Mouse (Mus musculus) macrophage (primary cell): ENCODE results near the gene Dpm1. TPM values are rescaled to one million over a fixed set of nuclear protein-coding genes. Genes with fewer than 3 reads are reported as not detected.

Experiments
- H3K27ac ChIP-seq: fragments of 350-480 bp; formaldehyde crosslinking; 2 replicates; pipeline ENCODE4 v1.9.0; 2021
- H3K36me3 ChIP-seq: fragments of 350-480 bp; formaldehyde crosslinking; 2 replicates; pipeline ENCODE4 v1.9.0; 2021; ENCODE audit errors: inconsistent target
- H3K4me3 ChIP-seq: fragments of 350-480 bp; formaldehyde crosslinking; 2 replicates; pipeline ENCODE4 v1.9.0; 2021; ENCODE audit errors: inconsistent target
- H3K79me2 ChIP-seq: fragments of 350-480 bp; formaldehyde crosslinking; 2 replicates; pipeline ENCODE4 v1.9.0; 2021; ENCODE audit errors: inconsistent target
- WGBS: methylation state at CpG from one replicate; pipeline ENCODE4 v1.1.7; 2026; ENCODE audit warnings: inconsistent platforms; ENCODE audit not compliant: missing documents; 5-methylcytosine and 5-hydroxymethylcytosine counted together
- polyA plus RNA-seq: library from polyadenylated mRNA; stranded (reverse); fragments of 250-400 nt; gene quantifications from 3 replicates; pipeline ENCODE4 v1.2.4, GENCODE M21; 2018; ENCODE audit warnings: inconsistent platforms

The Dpm1 gene
- polyA plus RNA-seq, 1 experiment from 2014 or later = 208 TPM

DNA sequence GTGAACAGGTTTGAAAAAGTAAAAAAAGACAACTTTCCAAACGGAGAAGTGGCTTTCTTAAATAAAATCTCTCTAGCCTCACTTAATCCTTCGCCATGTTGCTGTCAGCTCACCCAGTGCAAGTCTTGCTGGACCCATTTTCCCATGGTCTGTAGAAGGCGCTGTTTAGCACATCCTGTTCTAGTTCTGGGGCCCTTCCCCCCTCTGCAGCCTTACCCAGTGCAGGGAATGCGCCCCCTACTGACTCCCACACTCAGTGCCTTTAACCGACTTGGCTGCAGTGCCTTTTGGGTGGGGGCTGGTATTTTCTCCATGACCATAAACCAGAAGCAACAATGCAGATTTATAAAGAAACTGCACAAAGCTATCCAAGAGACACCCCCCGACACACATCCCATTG lies 25.1 kb downstream of the Dpm1 start:
- peaks cover 60% of the 10 kb centered on the region for H3K79me2 ChIP-seq
- H3K4me3 ChIP-seq = peak overlapping the region; percentile 91
- WGBS = 11% methylated on average over 6 of the region's 6 CpGs
- H3K36me3 ChIP-seq = peaks cover 9% of the 10 kb centered on the region; the same call in 1 of the 2 replicates
- H3K27ac ChIP-seq = peak overlapping the region; percentile 65

DNA sequence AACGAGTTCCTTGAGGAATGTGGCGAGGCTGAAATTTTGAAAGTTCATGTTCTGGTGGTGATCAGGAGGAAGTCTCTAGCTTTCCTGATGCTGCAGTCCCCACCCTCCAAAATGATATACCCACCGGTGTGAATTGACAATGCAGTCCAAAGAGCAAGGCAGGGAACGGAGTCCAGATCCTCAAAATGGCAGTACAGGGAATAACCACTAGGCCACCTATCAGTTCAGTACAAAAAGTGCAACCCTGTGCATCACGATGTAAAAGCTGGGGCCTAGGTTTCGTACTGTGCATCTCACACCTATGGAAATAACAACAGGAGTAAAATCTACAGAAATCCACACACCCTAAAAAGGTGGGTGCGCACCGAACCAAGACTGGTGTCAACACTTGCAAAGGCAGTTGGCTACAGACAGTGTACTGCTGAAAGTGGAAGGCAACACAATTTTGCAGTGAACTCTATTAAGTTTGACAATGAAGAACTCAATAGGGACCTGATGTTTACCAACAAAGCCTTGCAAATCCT lies 25.9 kb downstream of the Dpm1 start:
- Histone ChIP-seq H3K4me3 (peak overlapping the region; percentile 91; the same call in 1 of the 2 replicates), H3K36me3 (peaks cover 4% of the 10 kb centered on the region; the same call in 1 of the 2 replicates), H3K79me2 (peaks cover 68% of the 10 kb centered on the region), H3K27ac (no peak overlapping the region)
- WGBS = 82% methylated on average over 8 of the region's 8 CpGs

DNA sequence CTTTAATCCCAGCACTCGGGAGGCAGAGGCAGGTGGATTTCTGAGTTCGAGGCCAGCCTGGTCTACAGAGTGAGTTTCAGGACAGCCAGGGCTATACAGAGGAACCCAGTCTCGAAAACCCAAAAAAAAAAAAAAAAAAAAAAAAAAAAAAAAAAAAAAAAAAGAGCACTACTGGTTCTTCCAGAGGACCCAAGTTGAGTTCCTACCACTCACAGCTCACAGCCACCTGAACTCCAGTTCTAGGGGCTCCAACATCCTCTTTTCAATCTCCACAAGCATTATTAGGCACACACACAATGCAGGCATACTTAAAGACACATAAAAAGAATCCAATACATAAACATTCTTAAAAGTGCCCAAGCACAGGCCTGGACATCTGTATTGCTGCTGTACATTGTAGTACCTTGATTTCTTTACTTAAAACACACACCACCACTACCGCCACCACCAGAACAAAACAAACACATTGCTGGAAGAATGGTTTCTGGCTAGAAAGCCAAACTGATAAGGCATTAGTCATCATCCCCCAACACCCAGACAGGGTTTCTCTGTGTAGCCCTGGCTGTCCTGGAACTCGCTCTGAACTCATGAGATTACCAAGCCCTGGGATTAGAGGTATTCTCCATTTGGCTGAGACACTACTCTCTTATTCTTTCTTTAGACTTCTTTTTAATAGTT lies 30.2 kb downstream of the Dpm1 start:
- H3K4me3 ChIP-seq = no peak overlapping the region
- H3K27ac ChIP-seq = no peak overlapping the region
- peaks cover 4% of the 10 kb centered on the region; the same call in 1 of the 2 replicates for H3K36me3 ChIP-seq
- peaks cover 100% of the 10 kb centered on the region for H3K79me2 ChIP-seq
- 84% methylated on average over 3 of the region's 5 CpGs for WGBS

DNA sequence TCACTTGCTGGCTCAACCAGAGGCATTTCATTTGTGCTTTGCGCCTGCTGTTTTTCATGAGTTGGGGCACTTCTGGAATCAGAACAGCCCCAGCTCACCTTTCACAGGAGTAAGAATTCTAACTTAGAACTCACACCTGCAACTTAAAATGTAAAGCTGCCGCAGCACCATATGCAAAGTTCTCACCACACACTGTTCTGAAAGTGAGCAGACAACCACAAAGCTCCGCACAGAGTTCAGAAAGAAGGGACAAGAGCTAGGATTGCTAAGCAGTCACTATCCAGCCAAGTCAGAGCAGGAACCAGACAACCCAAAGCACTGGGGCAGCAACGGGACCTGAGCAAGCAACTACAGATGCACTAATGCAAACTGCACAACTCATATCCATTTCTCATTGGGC lies 30.9 kb downstream of the Dpm1 start:
- WGBS = 91% methylated on average over 4 of the region's 4 CpGs
- H3K4me3 ChIP-seq = no peak overlapping the region
- H3K27ac ChIP-seq = no peak overlapping the region
- H3K36me3 ChIP-seq = peaks cover 4% of the 10 kb centered on the region; the same call in 1 of the 2 replicates
- H3K79me2 ChIP-seq = peaks cover 100% of the 10 kb centered on the region

DNA sequence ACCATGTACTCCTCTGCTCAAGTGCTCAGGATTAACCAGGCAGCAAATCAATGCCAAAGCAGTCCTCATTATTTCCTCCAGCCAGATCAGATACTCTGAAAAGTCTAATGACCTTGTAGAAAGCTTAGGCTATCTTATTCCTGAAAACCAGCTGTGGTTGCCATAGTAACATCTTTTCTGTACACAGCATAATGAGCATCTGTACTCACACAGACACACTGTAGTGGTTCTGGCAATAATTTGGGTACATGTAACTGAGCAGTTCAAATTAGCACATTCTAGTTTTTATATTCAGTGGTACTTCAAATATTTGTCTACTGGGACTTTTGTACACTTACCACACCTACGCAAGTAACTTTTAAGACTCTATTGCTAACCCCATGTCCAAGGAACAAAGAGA lies 32.0 kb downstream of the Dpm1 start:
- 100% methylated on average over 1 of the region's 1 CpGs for WGBS
- Histone ChIP-seq H3K36me3 (peaks cover 2% of the 10 kb centered on the region; the same call in 1 of the 2 replicates), H3K79me2 (peaks cover 100% of the 10 kb centered on the region), H3K27ac (no peak overlapping the region), H3K4me3 (no peak overlapping the region)

DNA sequence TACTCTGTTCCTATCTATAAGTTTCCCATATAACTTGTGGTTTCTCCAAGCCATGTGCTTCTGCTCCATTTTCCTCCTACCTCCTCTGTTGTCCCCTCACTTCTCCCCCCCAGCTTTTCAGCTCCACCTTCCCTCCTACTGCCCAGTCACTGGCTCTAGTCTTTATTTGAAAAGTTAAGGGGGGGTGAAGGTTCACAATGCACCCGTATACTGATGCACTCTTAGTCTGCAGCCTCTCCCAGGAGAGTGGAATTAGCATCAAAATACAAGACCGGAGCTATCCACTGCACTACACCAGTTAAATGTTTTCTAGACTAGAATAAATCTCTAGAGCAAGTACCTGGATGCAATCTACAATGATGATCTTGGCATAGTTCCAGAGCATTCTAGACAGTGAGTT lies 34.7 kb downstream of the Dpm1 start:
- Histone ChIP-seq H3K36me3 (no peaks in the 10 kb centered on the region), H3K4me3 (no peak overlapping the region), H3K27ac (no peak overlapping the region), H3K79me2 (peaks cover 100% of the 10 kb centered on the region)
- 83% methylated on average over 2 of the region's 2 CpGs for WGBS

DNA sequence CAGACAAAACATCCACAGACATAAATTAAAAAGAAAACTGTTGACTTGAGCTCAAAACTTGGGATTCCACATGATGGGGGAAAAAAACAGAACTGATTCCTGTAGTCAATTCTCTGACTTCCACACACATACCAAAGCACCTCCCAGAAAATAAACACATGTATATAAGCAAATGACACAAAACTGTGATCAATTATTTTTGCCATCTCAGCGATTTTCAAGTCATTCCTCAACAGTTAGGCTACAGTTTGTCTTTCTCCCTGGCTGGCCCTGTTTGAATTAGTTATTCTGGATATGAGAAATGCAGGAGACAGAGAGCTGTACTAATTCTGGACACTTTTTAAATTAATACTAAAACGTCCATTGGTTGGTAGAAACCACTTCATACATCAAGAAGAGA lies 36.7 kb downstream of the Dpm1 start:
- Histone ChIP-seq H3K79me2 (peaks cover 100% of the 10 kb centered on the region), H3K27ac (no peak overlapping the region), H3K36me3 (peaks cover under 1% of the 10 kb centered on the region; the same call in 1 of the 2 replicates), H3K4me3 (no peak overlapping the region)
- WGBS = 82% methylated on average over 2 of the region's 2 CpGs

DNA sequence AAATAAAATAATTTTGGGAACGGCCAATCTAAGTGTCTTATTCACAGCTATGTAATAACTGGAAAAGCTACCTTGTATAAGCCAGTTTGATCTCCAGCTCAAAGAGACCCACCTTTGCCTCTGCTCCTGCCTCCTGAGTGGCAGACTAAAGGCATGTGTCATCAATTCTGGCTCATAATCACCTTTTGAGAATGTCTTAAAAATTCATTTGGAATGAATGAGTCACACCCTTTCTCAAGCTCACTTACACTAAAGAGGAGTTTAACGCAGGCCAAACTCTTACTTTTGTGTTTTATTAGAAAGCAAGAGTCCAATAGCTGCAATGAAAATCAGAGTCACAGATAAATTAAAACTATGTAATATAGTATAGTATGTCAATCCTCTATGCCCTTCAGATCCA lies 38.5 kb downstream of the Dpm1 start:
- 94% methylated on average over 2 of the region's 2 CpGs for WGBS
- no peak overlapping the region for H3K4me3 ChIP-seq
- H3K79me2 ChIP-seq = peaks cover 100% of the 10 kb centered on the region
- peaks cover 17% of the 10 kb centered on the region for H3K36me3 ChIP-seq
- no peak overlapping the region for H3K27ac ChIP-seq

DNA sequence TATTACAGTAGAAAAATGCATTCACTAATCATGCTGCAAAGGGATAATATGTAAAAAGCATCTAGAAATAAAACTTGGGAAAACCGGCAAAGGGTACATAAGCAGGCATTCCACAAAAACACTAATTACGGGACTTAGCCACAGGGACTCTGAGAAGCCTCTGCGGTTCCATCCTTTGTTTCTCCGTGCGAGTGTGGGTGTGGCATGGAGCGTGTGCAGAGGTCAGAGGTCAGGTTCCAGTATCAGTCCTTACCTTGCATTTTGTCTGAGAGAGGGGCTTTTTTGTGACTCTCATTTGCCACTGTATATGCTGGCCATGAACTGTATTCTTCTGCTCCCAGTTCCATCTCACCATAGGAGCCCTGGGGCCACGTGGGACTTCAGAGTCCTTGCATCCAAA lies 54.4 kb downstream of the Dpm1 start:
- H3K36me3 ChIP-seq = no peaks in the 10 kb centered on the region
- WGBS = 89% methylated on average over 7 of the region's 7 CpGs
- H3K4me3 ChIP-seq = no peak overlapping the region
- no peaks in the 10 kb centered on the region for H3K79me2 ChIP-seq
- no peak overlapping the region for H3K27ac ChIP-seq

DNA sequence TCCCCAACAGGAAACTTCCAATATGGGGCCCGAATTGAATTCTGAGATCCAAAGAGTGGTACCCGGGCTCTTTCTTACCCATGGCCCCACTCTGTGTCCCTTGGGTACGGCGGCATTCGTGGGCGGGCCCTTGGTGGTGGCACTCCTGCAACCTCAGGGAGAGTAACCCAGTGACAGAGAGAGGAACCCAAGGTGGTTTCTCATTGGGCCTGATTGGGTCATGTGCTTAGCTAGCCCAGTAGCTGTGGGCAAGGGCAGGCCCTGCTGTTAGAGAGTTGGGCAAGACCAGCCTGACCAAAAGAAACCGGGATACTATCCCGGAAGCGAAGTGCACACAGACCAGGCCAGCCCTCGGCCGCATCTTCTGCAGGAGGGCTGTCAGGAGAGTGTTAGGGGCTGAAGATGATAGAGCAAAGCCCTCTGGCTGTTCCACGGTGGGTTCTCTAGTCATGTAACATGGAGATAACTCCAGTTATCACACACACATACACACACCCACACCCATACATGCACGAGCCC lies 60.2 kb downstream of the Dpm1 start:
- H3K36me3 ChIP-seq = no peaks in the 10 kb centered on the region
- peak overlapping the region; percentile 34 for H3K27ac ChIP-seq
- 3% methylated on average over 13 of the region's 13 CpGs for WGBS
- no peaks in the 10 kb centered on the region for H3K79me2 ChIP-seq
- H3K4me3 ChIP-seq = peak overlapping the region; percentile 38

DNA sequence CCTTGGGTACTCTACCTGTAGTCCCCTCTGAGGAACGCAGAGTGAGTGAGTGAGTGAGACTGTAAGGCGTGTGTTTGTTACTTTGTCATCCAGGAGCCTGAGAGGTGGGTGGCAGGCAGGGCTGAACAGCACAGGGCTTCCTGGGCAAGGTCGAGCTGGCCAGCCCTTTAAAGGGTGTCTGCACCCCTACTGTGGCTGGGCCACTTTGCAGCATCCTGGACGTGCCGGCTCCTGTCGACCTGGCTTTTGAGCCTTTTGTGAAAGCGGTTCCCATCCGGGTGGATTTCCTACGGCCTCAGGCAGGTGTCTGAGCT lies 60.6 kb downstream of the Dpm1 start:
- peak overlapping the region; percentile 38 for H3K4me3 ChIP-seq
- no peaks in the 10 kb centered on the region for H3K79me2 ChIP-seq
- peak overlapping the region; percentile 34 for H3K27ac ChIP-seq
- WGBS = 8% methylated on average over 9 of the region's 9 CpGs
- no peaks in the 10 kb centered on the region for H3K36me3 ChIP-seq

DNA sequence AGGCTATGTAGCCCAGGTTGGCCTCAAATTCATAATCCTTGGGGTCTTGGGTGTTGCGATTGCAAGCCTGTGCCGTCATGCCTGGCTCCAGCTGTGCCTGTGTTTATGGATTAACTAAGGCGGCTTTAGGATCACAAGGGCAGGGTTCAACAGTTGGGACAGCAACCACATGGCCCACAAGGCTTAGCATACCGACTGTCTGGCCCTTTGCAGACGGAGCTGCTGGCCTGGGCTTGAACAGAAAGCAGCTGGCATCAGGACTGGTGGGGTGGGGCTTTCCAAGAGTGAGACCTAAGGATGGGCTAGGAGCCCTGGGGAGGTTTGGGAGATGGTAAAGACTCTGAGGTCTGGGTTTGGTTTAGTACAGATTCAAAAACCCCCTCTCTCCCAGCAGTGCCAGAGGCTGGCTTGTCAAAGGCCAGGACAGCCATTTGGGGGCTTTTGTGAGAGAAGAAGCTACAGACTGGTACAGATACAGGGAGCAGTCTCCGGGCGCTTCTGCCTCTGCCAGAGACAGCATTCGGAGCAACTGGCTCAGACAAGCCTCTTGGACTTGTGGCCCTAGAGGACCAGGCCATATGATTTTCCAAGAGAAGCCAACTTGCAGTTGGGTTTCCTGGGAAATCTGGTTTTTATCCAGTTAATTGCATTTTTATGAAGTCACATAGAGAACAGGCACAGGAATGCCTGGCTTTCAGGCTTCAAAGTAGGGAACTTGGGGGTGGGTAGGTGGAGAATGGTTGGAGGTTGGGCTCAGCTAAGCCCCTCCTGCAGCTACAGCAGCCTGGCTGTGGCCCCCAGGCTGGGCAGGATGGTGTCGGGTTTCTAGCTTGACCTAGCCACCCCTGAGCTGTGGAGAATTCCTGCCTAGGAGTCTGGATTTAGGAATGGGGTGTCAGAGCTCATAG lies 61.2 kb downstream of the Dpm1 start:
- 88% methylated on average over 9 of the region's 9 CpGs for WGBS
- Histone ChIP-seq H3K4me3 (peak overlapping the region; percentile 38), H3K79me2 (no peaks in the 10 kb centered on the region), H3K27ac (no peak overlapping the region), H3K36me3 (no peaks in the 10 kb centered on the region)

DNA sequence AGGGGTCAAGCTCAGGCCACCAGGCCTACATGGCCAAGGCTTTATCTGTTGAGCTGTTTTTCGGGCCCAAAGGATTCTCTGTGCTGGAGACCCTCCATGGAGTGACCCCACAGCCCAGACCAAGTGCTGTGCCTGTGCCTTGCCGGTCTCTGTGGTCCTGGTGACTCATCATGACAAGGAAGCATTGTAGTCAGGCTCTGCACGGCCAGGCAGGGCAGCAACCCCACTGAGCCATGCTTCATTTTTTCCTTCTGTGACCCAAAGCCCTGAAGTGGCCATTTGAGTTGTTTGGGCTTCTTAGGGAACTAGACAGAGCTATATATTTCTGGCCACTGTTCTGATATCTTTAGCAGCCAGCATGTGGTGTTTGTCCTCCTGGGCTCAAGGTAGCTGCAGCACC lies 62.6 kb downstream of the Dpm1 start:
- 51% methylated on average over 3 of the region's 3 CpGs for WGBS
- H3K27ac ChIP-seq = no peak overlapping the region
- H3K36me3 ChIP-seq = no peaks in the 10 kb centered on the region
- H3K79me2 ChIP-seq = no peaks in the 10 kb centered on the region
- no peak overlapping the region for H3K4me3 ChIP-seq

DNA sequence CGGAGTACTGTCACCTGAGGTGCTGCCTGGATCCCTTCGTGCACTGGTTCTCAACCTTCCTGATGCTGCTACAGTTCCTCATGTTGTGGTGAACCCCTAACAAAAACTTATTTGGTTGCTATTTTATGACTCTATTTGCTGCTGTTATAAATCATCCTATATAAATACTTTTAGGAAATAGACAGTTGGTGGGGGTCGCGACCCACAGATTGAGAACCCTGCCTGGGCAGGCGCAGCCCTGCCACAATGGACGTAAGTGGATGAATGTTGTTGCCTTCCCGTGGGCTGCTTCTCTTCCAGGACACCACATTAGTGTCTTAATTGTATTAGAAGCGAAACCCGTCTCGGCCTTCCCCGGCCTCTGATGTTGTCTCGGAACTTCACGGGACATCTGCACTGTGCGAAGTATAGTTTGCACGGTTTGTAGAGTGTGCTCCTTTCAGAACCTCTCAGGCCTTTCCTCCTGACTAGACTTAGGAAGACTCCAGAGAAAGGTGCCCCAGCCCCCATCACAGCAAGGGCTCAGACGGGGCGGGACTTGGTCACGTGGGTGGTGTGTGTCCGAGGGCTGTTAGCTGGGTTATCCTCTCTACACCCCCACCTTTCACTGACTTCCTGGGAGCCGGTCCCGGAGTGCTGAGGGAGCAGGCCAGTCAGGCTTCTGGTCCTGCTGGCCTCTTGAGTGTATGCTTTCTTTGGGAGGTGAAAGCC lies 63.5 kb downstream of the Dpm1 start:
- H3K27ac ChIP-seq = no peak overlapping the region
- no peak overlapping the region for H3K4me3 ChIP-seq
- no peaks in the 10 kb centered on the region for H3K79me2 ChIP-seq
- H3K36me3 ChIP-seq = no peaks in the 10 kb centered on the region
- 92% methylated on average over 21 of the region's 21 CpGs for WGBS
